Mouse (Mus musculus) lung, adult 2 months (tissue): ENCODE data around the gene Tns4. TPM values are rescaled to one million over a fixed set of nuclear protein-coding genes. Genes with fewer than 3 reads are reported as not detected.

Experiments
- DNase-seq: peaks from one replicate; pipeline ENCODE4 v3.0.0; 2022
- H3K4me1 ChIP-seq: fragments of 200-500 bp; 2 replicates; pipeline ENCODE4 v1.6.1; 2011; ENCODE audit warnings: low read length; ENCODE audit not compliant: control insufficient read depth, insufficient read depth
- H3K4me3 ChIP-seq: fragments of 200-500 bp; replicated peaks from 2 replicates; pipeline ENCODE3; 2011; ENCODE audit warnings: low read depth, mild to moderate bottlenecking, control low read depth, low read length; ENCODE audit errors: extremely low read depth
- CTCF ChIP-seq: fragments of 200-500 bp; IDR thresholded peaks from 2 replicates; pipeline ENCODE4 v1.5.1; 2011; ENCODE audit warnings: mild to moderate bottlenecking, low read length, control low read depth; ENCODE audit not compliant: insufficient read depth
- POLR2A ChIP-seq: fragments of 200-500 bp; IDR thresholded peaks from 2 replicates; pipeline ENCODE4 v1.6.1; 2011; ENCODE audit warnings: low read depth, mild to moderate bottlenecking, control low read depth, low read length, borderline replicate concordance; ENCODE audit errors: extremely low read depth
- WGBS: fragments of 180-500 bp; shearing (Covaris S2); methylation state at CpG from one replicate; pipeline ENCODE4 v1.1.7; 2018; 5-methylcytosine and 5-hydroxymethylcytosine counted together
- polyA plus RNA-seq: library from polyadenylated mRNA; depleted of rRNA; stranded (reverse); fragments of >200 nt; gene quantifications from 2 replicates; pipeline ENCODE4 v1.2.3, GENCODE M21; 2012

The Tns4 gene
- polyA plus RNA-seq, 1 experiment = 4.9 TPM

DNA sequence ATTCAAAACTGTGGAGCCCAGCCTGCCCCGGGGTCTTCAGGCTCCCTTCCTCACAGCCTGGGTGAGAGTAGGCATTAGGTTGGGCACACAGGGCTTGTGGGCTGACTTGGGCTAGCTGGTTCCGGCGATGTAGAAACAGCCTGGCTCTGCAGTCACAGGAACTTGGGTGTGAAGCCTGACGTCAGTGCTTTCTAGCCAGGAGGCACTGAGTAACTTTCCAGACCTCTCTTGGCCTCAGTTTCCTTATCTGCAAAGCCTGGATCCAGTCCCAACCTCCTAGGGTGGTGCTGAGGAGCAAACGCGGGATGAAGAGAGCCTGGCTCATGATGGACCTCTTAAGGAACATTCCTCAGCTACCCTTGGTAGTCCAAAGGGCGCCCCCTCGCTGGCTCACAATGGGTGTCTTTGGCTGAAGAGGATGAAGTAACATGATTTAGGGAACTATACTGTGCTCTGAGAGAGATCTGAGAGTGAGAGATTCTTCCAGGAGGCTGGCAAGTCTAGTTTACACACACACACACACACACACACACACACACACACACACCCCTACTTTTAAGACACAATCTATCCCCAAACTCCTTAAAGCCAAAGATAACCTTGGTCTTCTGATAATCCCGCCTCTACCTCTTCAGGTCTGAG, 8.1 kb downstream of the Tns4 start:
- no peaks in the 10 kb centered on the region for H3K4me1 ChIP-seq
- TF ChIP-seq POLR2A (no peak), CTCF (no peak)
- 56% methylated on average over 9 of the region's 9 CpGs for WGBS
- H3K4me3 ChIP-seq = no peak overlapping the region
- no peak for DNase-seq

DNA sequence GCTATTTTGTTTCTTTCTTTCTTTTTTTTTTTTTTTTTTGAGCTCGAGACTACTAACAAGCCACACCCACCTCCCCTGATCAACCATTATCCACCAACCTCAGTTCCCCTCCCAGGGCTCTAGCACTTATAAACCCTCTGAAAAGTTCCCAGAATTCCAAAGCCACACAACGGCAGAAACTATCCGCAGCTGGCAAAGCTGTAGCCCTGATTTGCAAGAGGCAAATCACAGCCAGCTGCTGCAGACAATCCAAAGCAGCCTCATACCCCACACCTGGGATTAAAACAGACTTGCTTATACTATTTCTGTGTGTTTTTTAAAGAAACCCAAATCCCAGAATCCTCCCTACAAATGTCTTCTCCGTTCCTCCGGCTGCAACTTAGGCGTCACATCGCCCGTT, 11.2 kb downstream of the Tns4 start:
- no peak for DNase-seq
- Histone ChIP-seq H3K4me1 (no peaks in the 10 kb centered on the region), H3K4me3 (no peak overlapping the region)
- 76% methylated on average over 8 of the region's 8 CpGs for WGBS
- TF ChIP-seq POLR2A (no peak), CTCF (no peak)

DNA sequence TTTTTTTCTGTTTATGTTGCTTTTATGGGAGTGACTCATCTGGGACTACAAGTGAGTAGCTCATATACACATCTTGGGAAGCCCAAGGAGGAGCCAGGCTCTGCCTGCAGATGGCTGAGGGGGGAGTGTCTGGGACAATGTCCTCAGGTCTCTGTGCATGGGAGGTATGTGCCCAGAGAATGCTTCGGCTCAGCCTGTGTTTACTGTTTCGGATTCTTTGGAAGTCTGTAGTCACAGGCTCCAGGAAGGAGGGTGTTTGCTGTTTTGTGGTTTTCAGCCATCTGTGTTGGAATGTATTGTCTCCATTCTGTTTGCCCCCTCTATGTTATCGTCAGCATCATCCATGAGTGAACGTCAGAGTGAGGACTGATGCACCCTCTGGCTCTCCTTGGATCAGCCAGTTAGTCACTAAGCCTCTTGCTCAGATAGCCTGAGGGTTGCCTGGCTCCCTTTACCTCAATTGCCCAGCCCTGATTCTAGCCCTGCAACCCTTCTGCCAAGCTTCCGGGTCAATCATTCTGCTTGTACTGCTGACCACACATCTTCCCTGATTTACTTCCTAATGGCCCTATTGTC, 12.3 kb downstream of the Tns4 start:
- no peak for DNase-seq
- Histone ChIP-seq H3K4me3 (no peak overlapping the region), H3K4me1 (no peaks in the 10 kb centered on the region)
- WGBS = 37% methylated on average over 5 of the region's 5 CpGs
- TF ChIP-seq CTCF = no peak
- TF ChIP-seq POLR2A = no peak

DNA sequence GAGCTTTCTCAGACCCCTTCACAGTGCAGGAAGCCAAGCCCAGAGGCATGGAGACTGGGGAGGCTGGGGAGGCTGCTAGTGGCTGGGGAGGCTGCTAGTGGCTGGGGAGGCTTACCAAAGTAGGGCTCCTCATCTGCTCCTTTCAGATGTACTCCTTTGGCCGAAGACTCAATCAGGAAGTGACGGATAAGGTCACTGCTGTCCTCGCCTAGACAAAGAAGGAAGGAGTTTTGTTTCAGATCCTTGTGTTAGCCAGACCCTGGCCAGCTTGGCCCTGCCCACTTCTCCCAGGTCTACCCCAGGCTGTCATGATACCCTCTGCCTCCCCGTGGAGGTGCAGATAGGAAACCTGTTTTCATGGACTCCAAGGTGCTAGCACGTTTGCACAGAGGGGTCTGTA, 15.3 kb downstream of the Tns4 start:
- no peak for TF ChIP-seq CTCF
- Histone ChIP-seq H3K4me3 (no peak overlapping the region), H3K4me1 (no peaks in the 10 kb centered on the region)
- WGBS = 55% methylated on average over 5 of the region's 5 CpGs
- DNase-seq = no peak

DNA sequence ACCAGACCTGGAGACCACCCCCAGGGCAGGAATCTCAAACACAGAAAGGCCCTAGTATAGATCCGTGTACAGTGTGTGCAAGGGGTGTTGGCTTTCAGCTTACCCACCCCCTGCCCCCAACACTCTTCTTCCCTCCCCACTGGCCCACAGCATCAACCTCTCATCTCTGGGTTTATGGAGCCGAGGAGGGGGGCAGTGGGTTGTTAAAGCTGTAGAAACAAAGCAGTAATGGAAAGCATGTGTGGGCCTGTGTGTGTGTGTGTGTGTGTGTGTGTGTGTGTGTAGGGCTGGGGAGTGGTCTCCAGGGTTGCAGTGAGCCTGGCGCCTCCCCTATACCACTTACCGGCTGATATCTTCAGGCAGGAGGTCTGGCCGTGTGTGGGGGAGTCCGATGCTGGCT, 17.2 kb downstream of the Tns4 start:
- no peaks in the 10 kb centered on the region for H3K4me1 ChIP-seq
- 58% methylated on average over 6 of the region's 6 CpGs for WGBS
- TF ChIP-seq CTCF (no peak), POLR2A (no peak)

DNA sequence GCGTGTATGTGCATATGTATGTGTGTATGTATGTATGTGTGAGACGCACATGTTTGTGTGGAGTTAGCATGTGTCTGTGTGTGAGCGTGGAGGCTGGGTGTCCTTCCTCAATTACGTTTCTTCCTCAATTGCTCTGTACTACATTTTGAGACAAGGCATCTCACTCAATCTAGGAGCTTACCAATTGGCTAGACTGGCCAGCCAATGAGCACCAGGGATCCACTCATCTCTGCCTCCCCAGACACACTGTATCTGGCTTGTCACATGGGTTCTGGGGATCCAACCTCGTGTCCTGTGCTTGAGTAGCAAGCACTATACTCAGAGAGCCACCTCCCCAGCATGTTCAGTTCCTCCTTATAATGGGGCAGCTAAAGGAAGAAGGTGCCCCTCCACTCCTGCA, 20.7 kb downstream of the Tns4 start:
- TF ChIP-seq CTCF (no peak), POLR2A (no peak)
- no peaks in the 10 kb centered on the region for H3K4me1 ChIP-seq
- WGBS = 80% methylated on average over 5 of the region's 5 CpGs
- DNase-seq = no peak
- no peak overlapping the region for H3K4me3 ChIP-seq

More for the DNA sequence above, 17.2 kb downstream of the Tns4 start:
- DNase-seq = no peak
- H3K4me3 ChIP-seq = no peak overlapping the region

DNA sequence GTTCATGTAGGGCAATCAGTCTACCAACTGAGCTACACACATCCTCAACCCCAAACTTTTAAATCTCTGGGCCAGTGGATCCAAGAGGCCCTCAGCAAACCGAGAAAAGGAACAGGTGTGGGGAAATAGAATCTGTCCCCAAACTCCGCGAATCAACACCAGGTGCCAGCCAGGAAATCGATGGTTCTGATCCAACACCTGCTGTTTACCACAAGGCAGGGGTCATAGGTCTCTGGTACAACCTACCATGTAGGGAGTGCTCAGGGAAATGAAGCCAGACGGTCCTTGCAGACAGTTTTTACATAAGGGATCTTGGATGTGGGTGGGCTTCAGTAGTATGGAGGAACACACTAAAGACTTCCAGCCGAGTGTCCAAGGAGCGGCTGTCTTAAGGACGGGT, 21.5 kb downstream of the Tns4 start:
- no peak for TF ChIP-seq POLR2A
- no peak for TF ChIP-seq CTCF
- no peak for DNase-seq
- H3K4me1 ChIP-seq = no peaks in the 10 kb centered on the region
- WGBS = 86% methylated on average over 8 of the region's 8 CpGs
- H3K4me3 ChIP-seq = no peak overlapping the region

DNA sequence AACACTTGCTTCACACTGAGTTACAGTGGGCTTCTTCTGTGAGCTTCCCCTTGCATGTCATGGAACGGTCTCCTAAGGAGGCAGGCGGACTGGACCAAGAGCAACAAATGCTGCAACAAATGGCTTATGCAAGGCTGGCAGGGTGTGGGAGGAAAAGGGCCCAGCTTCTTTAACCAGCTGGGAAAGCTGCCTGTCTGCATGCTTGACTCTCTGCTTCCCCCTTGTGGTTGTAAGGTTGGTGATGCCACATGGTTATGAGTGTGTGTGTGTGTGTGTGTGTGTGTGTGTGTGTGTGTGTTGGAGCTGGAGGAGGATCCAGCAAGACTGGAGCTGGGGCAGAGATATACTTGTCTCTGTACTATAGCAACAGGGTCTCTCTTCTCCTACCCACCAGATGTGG, 23.1 kb downstream of the Tns4 start:
- TF ChIP-seq CTCF (peak; percentile 85), POLR2A (no peak)
- peak; percentile 61 for DNase-seq
- no peak overlapping the region for H3K4me3 ChIP-seq
- H3K4me1 ChIP-seq = no peaks in the 10 kb centered on the region
- 9% methylated on average over 2 of the region's 2 CpGs for WGBS

DNA sequence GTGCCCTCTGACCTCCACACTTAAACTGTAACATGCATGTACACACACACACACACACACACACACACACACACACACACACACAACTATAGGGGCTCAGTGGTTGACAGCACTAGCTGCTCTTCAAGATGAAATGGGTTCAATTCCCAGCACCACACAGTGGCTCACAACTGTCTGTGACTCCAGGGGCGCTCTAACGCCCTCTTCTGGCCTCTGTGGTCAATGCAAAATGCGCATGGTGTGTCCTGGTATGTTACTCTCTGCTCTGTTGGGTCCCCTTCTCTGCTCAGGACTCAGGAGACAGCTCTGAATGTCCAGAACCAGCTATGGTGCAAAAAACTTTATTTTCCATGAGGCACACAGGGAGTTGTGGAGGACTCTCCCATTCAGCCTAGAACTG, 23.8 kb downstream of the Tns4 start:
- Histone ChIP-seq H3K4me3 (no peak overlapping the region), H3K4me1 (no peaks in the 10 kb centered on the region)
- no peak for DNase-seq
- TF ChIP-seq POLR2A (no peak), CTCF (no peak)
- 68% methylated on average over 3 of the region's 3 CpGs for WGBS

DNA sequence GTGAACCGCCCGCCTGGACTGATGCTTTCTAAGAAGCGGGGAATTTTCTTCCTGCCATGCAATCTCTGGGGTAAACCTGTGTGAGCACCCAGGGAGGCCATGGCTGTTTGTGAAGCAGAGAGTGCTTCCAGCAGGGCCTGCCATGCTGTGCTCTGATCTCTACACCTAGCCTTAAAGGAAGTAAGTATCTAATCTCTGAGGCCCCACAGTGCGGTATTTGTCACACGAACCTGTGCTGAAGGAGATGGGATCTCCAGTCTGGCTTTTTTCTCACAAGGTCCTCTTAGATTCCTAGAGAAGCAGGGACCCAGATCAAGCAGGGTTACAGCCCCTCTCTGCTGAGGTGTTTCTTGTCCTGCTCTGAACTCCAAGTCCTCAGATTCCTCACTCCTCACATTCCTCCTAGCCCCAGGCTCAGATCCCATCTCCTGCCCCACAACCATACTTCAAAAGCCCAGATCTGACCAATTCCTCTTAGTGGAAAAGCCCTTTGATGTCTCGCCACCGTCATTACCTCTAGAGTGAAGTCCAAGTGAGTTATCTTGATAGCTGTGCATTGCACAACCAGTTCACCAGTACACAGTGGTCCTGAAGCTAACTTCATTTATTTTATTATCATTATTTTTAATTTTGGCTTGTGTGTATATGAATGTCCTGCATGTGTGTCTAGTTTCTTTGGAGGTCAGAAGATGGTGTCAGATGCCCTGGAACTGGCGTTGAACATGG, 25.5 kb downstream of the Tns4 start:
- no peak for DNase-seq
- WGBS = 67% methylated on average over 8 of the region's 8 CpGs
- Histone ChIP-seq H3K4me1 (no peaks in the 10 kb centered on the region), H3K4me3 (no peak overlapping the region)
- TF ChIP-seq POLR2A = no peak
- TF ChIP-seq CTCF = no peak
